Mouse (Mus musculus): ENCODE data around the gene Elf3. TPM values are rescaled to one million over a fixed set of nuclear protein-coding genes. Genes with fewer than 3 reads are reported as not detected.

Gene Elf3
- polyA plus RNA-seq, 1 experiment from 2014 or later: 3.4 TPM

DNA sequence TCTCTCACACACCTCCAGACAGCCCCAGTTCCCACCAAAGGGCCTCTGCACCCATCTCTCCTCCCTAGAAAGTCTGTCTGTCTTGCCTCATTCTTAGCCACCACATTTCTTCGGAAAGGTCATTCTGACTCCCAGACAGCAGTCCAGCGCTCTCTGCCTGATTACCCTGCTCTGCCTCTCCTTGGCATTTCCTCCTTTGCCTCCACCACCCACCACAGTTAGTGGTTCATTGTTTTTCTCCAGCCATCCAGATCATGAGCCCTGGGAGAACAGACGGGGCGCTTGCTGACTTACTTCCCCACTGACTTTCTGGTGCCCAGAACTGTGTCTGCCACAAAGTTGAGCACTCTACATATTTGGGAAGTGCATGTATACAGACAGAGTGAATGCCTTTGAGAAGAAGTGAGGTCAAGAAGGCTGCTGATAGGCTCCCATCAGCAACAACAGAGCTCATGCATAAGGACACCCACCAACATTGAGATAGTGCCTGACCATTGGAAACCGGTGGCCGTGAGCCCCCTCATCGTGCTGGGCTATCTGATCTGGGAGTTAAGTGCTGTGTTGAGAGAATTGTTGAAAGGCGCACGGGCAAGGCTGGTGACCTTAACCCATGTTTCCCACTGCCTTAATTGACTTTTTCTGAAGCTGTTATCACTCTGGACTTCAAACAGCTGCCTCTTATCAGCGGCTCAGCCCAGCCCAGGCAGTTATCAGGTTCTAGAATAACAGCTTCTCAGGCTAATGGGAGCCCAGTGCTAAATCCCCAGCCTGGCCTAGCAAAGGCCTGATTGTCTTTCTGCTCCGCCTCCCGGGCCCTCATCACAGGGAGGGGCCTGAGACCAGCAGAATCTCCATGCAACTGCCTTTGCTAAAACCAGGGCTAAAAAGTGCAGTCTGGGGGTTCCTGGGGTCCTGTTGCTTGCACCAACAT lies 53.9 kb downstream of the Elf3 start:
- no peak for ATAC-seq (ENCODE audit: low FRiP score, low read depth)

More for the DNA sequence above, 53.9 kb downstream of the Elf3 start:
- Histone ChIP-seq H3K4me1 (peaks cover 22% of the 10 kb centered on the region), H3K4me3 (no peak overlapping the region), H3K4me2 (replicated peaks) (no peak overlapping the region), H3K9me3 (no peaks in the 10 kb centered on the region), H3K27me3 (no peaks in the 10 kb centered on the region), H3K9ac (no peak overlapping the region), H3K27ac (no peak overlapping the region), H3K36me3 (no peaks in the 10 kb centered on the region)
- 39% methylated on average over 12 of the region's 12 CpGs for WGBS

Other genes starting within 250 kb of the Elf3 start
- 2.7 and 2.8 TPM in 2 replicates for gene Lgr6, start 153.3 kb downstream of the Elf3 start, polyA plus RNA-seq (2015; fragmentation: Nextera tagmentation; extraction: Ambion mirVana)
- gene Ptpn7, start 125.9 kb downstream of the Elf3 start, polyA plus RNA-seq (2015; fragmentation: Nextera tagmentation; extraction: Ambion mirVana): 2.3 TPM in 2 replicates
- gene Arl8a, start 111.7 kb downstream of the Elf3 start, polyA plus RNA-seq (2015; fragmentation: Nextera tagmentation; extraction: Ambion mirVana): 61.8 and 67.1 TPM in 2 replicates
- gene Gpr37l1, start 90.9 kb downstream of the Elf3 start, polyA plus RNA-seq (2015; fragmentation: Nextera tagmentation; extraction: Ambion mirVana): 0.06 TPM in 1 of 2 replicates, not detected in the other
- 93.3 and 95.3 TPM in 2 replicates for gene Rnpep, start 25.5 kb upstream of the Elf3 start, polyA plus RNA-seq (2015; fragmentation: Nextera tagmentation; extraction: Ambion mirVana)
- 183 and 185 TPM in 2 replicates for gene Timm17a, start 55.2 kb upstream of the Elf3 start, polyA plus RNA-seq (2015; fragmentation: Nextera tagmentation; extraction: Ambion mirVana)
- 0.37 and 0.54 TPM in 2 replicates for gene Lmod1, start 66.2 kb upstream of the Elf3 start, polyA plus RNA-seq (2015; fragmentation: Nextera tagmentation; extraction: Ambion mirVana)
- gene Shisa4, start 116.7 kb upstream of the Elf3 start, polyA plus RNA-seq (2015; fragmentation: Nextera tagmentation; extraction: Ambion mirVana): 39.4 and 39.9 TPM in 2 replicates
- 155 and 156 TPM in 2 replicates for gene Ipo9, start 171.9 kb upstream of the Elf3 start, polyA plus RNA-seq (2015; fragmentation: Nextera tagmentation; extraction: Ambion mirVana)